Mouse (Mus musculus) ES-Bruce4 (cell line): ENCODE data around the gene Lcn9.

Experiments
- CTCF ChIP-seq: IDR thresholded peaks from one replicate; pipeline ENCODE4 v1.8.1; 2011; ENCODE audit warnings: low read depth, low read length
- EP300 ChIP-seq: IDR thresholded peaks from 2 replicates; pipeline ENCODE4 v1.6.1; 2011; ENCODE audit warnings: low read depth, low read length; ENCODE audit not compliant: insufficient read depth
- POLR2A ChIP-seq: IDR thresholded peaks from one replicate; pipeline ENCODE4 v1.8.1; 2011; ENCODE audit warnings: low read length; ENCODE audit not compliant: insufficient read depth

DNA sequence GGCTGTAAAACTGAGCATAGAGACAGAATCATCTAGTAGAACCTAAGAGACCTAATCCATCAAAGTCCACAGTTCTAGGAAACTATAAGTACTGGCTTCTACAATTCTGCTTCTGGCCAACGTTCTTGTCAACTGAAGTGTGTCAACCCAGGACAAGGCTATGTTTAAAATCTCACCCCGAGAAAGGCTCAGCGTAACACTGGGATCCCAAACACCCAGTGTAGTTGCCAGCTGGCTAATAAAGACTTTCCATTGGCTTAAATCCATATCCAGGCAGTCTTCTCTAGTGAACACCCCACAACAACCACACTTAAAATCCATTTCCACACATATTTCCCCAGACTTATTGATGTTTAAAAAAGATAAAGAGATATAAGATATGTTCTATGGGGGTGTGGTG is 7.8 kb downstream of the Lcn9 start:
- TF ChIP-seq POLR2A (no peak), CTCF (no peak), EP300 (no peak)
